2 mouse cellular contexts compared by ENCODE assay signal in the genomic region with DNA sequence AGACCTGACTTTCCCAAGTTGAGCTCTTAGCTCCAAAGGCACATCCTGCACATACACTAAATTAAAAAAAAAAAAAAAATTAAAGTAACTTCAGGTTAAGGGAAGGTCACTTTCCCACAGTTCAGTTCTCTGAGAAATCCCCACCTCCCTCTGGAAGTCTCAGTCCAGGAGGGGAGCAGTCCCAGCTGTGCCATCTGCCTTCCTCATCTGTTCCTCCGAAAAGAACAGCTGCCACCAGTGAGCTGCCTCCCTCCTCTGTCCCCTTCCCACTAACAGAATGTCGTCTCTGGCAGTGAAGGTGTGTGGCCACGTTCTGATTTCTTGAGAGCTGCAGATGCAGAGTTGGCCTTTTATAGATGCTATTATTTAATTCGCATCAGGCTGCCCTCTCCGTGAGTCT.
TF ChIP-seq lines count a peak whose summit lies in the region.

No protein-coding gene starts in this region.

TF ChIP-seq in MEL, 35 proteins besides CTCF, POLR2A, EP300 and RAD21:
- TF ChIP-seq ZNF384 (IDR thresholded peaks at IDR 0.05; ENCODE audit: low read depth, low read length) = 0 out of 2 replicates have a peak, but pooled peaks have one; percentile 4
- no peak for TF ChIP-seq GATA1 (IDR thresholded peaks at IDR 0.05; ENCODE audit: low read depth, low read length)
- TF ChIP-seq RCOR1 (IDR thresholded peaks at IDR 0.05; ENCODE audit: low read depth, low read length) = no peak
- 0 out of 2 replicates have a peak, but pooled peaks have one; percentile 6 for TF ChIP-seq ETS1 (IDR thresholded peaks at IDR 0.05; ENCODE audit: low read depth, low read length)

TF ChIP-seq in myocyte, 11 proteins besides CTCF, POLR2A, EP300 and RAD21:
- TF ChIP-seq MYOD1 (IDR thresholded peaks at IDR 0.05; ENCODE audit: control insufficient read depth in 1 of 3, insufficient read length in 2 of 3, low read depth in 2 of 3) = peak in 2 of 3 experiments; percentile 29 to 45
- no peak for TF ChIP-seq TCF12 (IDR thresholded peaks at IDR 0.05; ENCODE audit: insufficient read depth, poor library complexity, severe bottlenecking)
- TF ChIP-seq MAX (IDR thresholded peaks at IDR 0.05; ENCODE audit: low read depth) = no peak
- TF ChIP-seq E2F4 (IDR thresholded peaks at IDR 0.05; ENCODE audit: insufficient read depth) = no peak
- peak in 1 of 3 experiments; percentile 61 for TF ChIP-seq MYOG (IDR thresholded peaks at IDR 0.05; ENCODE audit: control insufficient read depth in 1 of 3, insufficient read depth in 1 of 3, insufficient read length in 2 of 3, low read depth in 2 of 3)
TF ChIP-seq in myocyte: peak in this region for 2.
